Mouse (Mus musculus): Measurements from ENCODE around the gene Gm17490. TPM values are rescaled to one million over a fixed set of nuclear protein-coding genes. Genes with fewer than 3 reads are reported as not detected.
"Not testable (repeated sequence)": the region's sequence is repeated elsewhere in the genome, so short reads cannot be mapped to it uniquely, and the experiment has no call there.

The Gm17490 gene
- polyA plus RNA-seq, 1 experiment from 2014 or later: not detected

DNA sequence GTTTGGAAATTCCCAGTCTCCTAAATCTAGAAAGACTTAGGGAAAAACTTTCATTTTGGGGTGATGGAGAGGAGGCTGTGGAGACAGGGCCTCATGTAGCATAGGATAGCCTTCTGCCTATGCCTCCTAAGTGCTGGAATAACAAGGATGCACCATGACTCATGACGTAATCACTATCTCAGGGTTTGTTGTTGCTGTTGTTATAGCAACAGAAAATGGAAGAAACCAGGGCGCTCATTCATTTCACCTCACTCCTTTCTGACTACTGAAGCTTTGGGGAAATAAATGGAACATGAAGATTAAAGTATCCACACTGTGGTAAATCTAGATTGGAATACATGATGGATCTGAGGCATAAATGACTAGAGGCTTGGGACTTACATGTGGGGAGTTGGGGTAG lies 2.3 kb downstream of the Gm17490 start:
- no peak overlapping the region for H3K4me2 ChIP-seq
- no peak overlapping the region for H3K4me3 ChIP-seq (replicated peaks)
- no peaks in the 10 kb centered on the region for H3K9me3 ChIP-seq (replicated peaks)
- H3K27me3 ChIP-seq: no peaks in the 10 kb centered on the region
- ATAC-seq (ENCODE audit: low read depth) (no peak), DNase-seq (no peak)
- H3K27ac ChIP-seq: no peak overlapping the region
- H3K36me3 ChIP-seq: no peaks in the 10 kb centered on the region
- H3K4me1 ChIP-seq (replicated peaks): no peaks in the 10 kb centered on the region
- H3K9ac ChIP-seq: no peak overlapping the region
- 65% methylated on average over 2 of the region's 2 CpGs for WGBS (ENCODE audit: insufficient replicate concordance)

DNA sequence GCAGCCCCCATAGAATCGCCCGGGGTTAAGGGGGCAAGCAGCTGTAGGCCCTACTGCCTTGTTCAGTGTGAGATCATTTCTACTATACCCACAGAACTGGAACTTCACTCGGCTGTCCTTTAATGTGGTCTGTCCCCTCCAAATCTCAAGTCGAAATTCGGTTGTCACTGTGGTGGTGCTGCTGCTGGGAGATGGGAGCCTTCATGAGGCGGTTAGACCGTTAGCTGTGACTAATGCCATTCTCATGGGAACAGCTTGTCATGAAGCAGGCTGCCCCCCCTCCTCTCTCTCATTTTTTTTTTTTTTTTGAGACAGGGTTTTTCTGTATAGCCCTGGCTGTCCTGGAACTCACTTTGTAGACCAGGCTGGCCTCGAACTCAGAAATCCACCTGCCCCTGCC lies 2.9 kb downstream of the Gm17490 start:
- no peaks in the 10 kb centered on the region for H3K9me3 ChIP-seq (replicated peaks)
- no peak overlapping the region for H3K4me2 ChIP-seq
- DNase-seq (no peak), ATAC-seq (ENCODE audit: low read depth) (no peak)
- no peak overlapping the region for H3K27ac ChIP-seq
- no peaks in the 10 kb centered on the region for H3K36me3 ChIP-seq
- no peaks in the 10 kb centered on the region for H3K4me1 ChIP-seq (replicated peaks)
- H3K27me3 ChIP-seq: no peaks in the 10 kb centered on the region
- no peak overlapping the region for H3K9ac ChIP-seq
- WGBS (ENCODE audit: insufficient replicate concordance): 68% methylated on average over 8 of the region's 8 CpGs
- no peak overlapping the region for H3K4me3 ChIP-seq (replicated peaks)

DNA sequence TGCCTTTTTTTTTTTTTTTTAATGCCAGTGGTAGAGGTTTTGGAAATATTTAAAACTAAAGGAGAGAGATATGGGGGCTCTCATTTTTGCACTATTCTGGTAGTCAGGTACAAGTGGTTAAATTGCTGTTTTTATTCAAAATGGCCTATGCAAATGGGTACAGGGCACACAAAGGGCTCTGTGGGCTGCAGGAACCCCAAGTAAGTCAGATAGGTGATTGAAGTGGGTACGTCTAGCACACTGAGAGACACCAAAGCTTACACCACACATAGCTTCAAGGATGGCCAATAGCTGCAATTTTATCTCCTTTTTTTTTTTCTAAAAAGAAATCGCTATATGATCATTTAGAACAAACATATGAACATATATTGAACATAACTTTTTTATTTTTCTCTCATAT lies 6.5 kb downstream of the Gm17490 start:
- WGBS (ENCODE audit: insufficient replicate concordance): 53% methylated on average over 2 of the region's 2 CpGs
- Histone ChIP-seq H3K27me3 (no peaks in the 10 kb centered on the region), H3K4me1 (replicated peaks) (no peaks in the 10 kb centered on the region), H3K9ac (no peak overlapping the region), H3K9me3 (replicated peaks) (no peaks in the 10 kb centered on the region), H3K4me3 (replicated peaks) (no peak overlapping the region), H3K36me3 (no peaks in the 10 kb centered on the region), H3K27ac (no peak overlapping the region), H3K4me2 (no peak overlapping the region)
- no peak for ATAC-seq (ENCODE audit: low read depth)
- no peak for DNase-seq

DNA sequence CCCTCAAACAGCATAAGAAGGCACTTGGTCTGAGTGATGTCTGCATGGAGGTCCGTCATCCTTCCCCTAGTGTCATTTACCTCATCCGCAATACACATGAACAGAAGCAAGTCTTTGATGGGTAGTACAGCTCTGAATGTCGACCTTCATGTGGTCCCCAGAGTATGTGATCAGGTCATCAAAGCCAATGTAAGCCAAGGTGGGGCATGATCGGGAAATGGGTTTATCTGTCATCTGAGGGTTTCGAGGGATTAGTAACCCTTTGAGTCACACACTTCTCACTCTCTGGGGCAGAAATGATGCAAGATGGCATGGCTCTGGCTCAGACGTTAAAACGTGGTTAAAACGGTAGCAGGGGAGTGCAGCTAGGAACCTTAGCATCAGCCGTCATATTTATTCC lies 9.2 kb downstream of the Gm17490 start:
- H3K4me1 ChIP-seq (replicated peaks): no peaks in the 10 kb centered on the region
- no peaks in the 10 kb centered on the region for H3K27me3 ChIP-seq
- H3K27ac ChIP-seq: no peak overlapping the region
- WGBS (ENCODE audit: insufficient replicate concordance): 66% methylated on average over 9 of the region's 9 CpGs
- no peak overlapping the region for H3K4me3 ChIP-seq (replicated peaks)
- no peak overlapping the region for H3K4me2 ChIP-seq
- H3K9ac ChIP-seq: no peak overlapping the region
- H3K36me3 ChIP-seq: no peaks in the 10 kb centered on the region
- H3K9me3 ChIP-seq (replicated peaks): no peaks in the 10 kb centered on the region
- ATAC-seq (ENCODE audit: low read depth): no peak
- DNase-seq: no peak

DNA sequence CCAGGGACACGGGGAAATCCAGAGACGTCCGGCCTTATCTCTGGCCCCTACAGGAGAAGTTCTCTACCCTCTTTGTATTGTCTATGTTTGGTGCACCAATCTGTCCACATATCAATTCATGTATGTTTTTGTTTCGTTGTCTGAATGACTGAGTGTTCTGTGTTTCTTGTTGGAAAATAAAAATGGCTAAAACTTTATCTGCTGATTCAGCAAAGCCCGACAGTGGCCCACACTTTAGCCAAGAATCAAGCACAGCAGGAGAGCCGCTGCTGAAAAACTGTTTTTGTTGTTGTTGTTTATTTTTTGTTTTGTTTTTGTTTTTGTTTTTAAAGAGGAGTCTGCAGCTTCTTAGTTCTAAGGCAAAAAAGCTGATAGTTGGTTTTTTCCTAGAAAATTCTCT lies 13.1 kb downstream of the Gm17490 start:
- not testable (repeated sequence) for H3K9me3 ChIP-seq (replicated peaks); H3K4me1 ChIP-seq (replicated peaks); DNase-seq; H3K4me3 ChIP-seq (replicated peaks); H3K36me3 ChIP-seq; H3K27me3 ChIP-seq; H3K9ac ChIP-seq; ATAC-seq (ENCODE audit: low read depth); H3K4me2 ChIP-seq; H3K27ac ChIP-seq
- WGBS (ENCODE audit: insufficient replicate concordance): 67% methylated on average over 6 of the region's 6 CpGs

DNA sequence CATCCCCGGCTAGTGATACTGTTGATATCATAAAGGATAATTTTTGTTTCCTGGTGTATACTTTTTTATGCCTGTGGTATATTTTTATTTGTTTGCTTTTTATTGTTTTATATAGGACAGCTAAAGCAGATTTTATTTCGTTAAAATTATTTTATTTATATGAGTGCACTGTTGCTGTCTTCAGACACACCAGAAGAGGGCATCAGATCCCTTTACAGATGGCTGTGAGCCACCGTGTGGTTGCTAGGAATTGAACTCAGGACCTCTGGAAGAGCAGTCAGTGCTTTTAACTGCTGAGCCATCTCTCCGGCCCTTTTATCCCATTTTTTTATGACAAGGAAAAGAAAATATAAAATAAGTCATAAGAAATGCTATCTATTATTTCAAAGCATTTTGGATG lies 19.3 kb downstream of the Gm17490 start:
- 59% methylated on average over 4 of the region's 4 CpGs for WGBS (ENCODE audit: insufficient replicate concordance)
- not testable (repeated sequence) for H3K4me3 ChIP-seq (replicated peaks); ATAC-seq (ENCODE audit: low read depth)

DNA sequence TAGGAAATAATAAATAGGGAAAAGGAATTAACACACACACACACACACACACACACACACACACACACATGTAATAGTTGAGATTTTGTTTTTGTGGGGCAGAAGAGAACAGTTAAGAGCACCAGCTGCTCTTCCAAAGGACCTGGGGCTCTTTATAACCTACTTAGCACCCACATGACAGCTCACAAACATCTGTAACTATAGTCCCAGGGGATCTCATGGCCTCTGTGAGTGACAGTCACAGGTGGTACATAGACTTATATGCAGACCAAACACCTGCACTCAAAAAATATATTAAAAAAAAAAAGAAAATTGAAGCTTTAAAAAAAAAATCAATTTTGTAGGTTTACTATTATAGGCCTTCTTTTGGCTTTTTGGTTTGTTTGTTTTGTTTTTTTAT lies 21.2 kb downstream of the Gm17490 start:
- Histone ChIP-seq H3K4me2 (no peak overlapping the region), H3K4me3 (replicated peaks) (no peak overlapping the region), H3K4me1 (replicated peaks) (peaks cover 20% of the 10 kb centered on the region), H3K9ac (no peak overlapping the region), H3K36me3 (peaks cover 11% of the 10 kb centered on the region), H3K27ac (no peak overlapping the region), H3K9me3 (replicated peaks) (no peaks in the 10 kb centered on the region), H3K27me3 (no peaks in the 10 kb centered on the region)
- ATAC-seq (ENCODE audit: low read depth): no peak
- no peak for DNase-seq

More for the DNA sequence above, 19.3 kb downstream of the Gm17490 start:
- H3K27ac ChIP-seq; H3K4me1 ChIP-seq (replicated peaks); H3K9me3 ChIP-seq (replicated peaks); DNase-seq; H3K27me3 ChIP-seq; H3K4me2 ChIP-seq; H3K36me3 ChIP-seq; H3K9ac ChIP-seq: not testable (repeated sequence)

DNA sequence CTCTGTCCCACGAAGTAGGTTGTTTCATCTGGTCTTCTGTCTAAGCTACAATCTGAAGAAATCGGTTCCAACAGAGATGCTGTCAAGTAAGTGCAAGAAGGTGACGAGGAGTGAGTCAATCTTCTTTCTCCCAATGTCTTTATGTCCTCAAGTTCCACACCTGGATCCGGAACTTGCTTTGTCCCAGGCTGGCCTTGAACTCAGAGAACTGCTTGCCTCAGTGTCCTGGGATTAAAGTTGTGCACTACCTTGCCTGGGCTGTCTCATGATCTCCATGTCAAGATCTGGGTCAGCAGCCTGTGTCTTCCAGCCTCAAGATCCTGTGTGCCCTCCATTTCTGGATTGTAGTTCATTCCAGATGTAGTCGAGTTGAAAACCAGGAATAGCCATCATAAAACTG lies 22.0 kb downstream of the Gm17490 start, which contains the start of gene Rbm17:
Gene Rbm17 (minus strand): TSS at position 101 of the 400 bp plus-strand sequence.
- 56% methylated on average over 5 of the region's 5 CpGs for WGBS (ENCODE audit: insufficient replicate concordance)
- no peak for ATAC-seq (ENCODE audit: low read depth)
- Histone ChIP-seq H3K9ac (peak within 1 kb of the TSS; percentile 91), H3K4me1 (replicated peaks) (peaks cover 20% of the 10 kb centered on the region), H3K27ac (peak within 1 kb of the TSS; percentile 44), H3K4me2 (peak within 1 kb of the TSS; percentile 87), H3K27me3 (no peaks in the 10 kb centered on the region), H3K9me3 (replicated peaks) (no peaks in the 10 kb centered on the region), H3K36me3 (peaks cover 18% of the 10 kb centered on the region), H3K4me3 (replicated peaks) (peak within 1 kb of the TSS; percentile 93)
- DNase-seq: no peak

DNA sequence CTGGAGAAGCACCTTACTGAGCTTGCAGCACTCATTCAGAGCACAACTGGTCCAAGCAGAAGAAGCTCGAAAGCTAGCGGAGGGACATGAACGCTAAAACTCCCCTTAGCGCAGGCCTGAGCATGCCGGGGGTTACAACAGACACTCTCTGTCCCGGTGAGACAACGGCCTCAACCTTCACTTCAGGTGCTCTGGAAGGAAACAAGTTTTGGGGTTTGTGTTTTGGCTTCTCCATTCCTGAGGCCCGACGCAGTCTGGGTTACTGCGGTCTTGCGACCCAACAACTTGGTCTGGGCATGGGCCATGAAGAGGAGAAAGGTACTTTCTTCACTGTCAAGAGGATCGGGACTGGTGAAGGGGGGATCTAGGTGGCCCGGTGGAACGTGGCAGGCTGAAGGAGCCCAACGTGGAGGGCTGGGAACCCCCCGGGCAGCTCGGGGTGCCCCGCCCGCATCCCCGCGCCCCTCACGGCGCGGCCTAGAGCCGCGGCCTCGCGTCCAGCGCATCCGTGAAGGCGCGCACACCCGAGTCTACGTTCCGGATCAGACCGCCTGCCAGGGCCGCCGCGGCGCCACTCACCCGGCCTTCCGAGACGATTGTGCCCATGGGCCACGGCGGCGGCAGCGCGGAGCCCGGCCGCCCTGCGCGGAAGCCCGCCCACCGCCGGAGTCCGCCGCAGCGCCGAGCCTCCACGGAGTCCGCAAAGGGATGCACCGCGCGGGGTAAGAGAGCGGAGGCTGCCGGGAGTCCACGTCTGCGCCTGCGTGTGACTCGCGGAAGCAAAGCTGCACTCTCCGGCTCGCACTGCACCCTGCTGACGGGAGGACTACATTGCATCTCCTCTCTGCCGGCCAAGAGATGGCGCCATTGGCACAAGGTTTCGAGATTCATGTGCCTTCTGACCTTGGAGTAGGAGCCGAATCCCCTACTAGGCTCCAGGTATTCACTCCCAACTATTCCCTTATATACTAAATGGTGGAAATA lies 23.3 kb downstream of the Gm17490 start:
- DNase-seq: peak; percentile 90
- H3K4me1 ChIP-seq (replicated peaks): peaks cover 20% of the 10 kb centered on the region
- WGBS (ENCODE audit: insufficient replicate concordance): under 1% methylated on average over 71 of the region's 78 CpGs

DNA sequence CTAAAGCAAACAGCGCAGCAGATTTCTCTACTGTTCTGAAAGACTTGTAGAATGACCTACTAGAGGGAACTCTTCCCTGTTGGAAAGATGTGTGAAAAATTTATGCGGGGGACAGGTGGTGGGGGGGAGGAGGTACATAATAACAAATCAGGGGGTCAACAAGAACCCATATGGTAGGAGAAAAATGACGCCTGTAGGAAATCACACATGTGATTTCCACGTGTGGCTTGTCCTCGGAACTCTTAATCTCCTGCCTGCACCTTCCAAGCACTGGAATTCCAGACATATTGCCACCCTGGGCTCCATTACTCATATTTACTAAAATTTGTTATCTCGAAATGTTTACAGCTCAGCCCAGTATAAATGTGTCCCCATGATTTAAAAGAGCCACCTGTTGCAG lies 24.3 kb downstream of the Gm17490 start:
- ATAC-seq (ENCODE audit: low read depth): no peak
- H3K4me2 ChIP-seq: peak overlapping the region; percentile 87
- H3K27ac ChIP-seq: no peak overlapping the region
- H3K9ac ChIP-seq: peak overlapping the region; percentile 91
- H3K4me1 ChIP-seq (replicated peaks): peaks cover 20% of the 10 kb centered on the region
- H3K27me3 ChIP-seq: no peaks in the 10 kb centered on the region
- peak overlapping the region; percentile 93 for H3K4me3 ChIP-seq (replicated peaks)
- DNase-seq: no peak
- H3K9me3 ChIP-seq (replicated peaks): no peaks in the 10 kb centered on the region
- 63% methylated on average over 6 of the region's 6 CpGs for WGBS (ENCODE audit: insufficient replicate concordance)
- H3K36me3 ChIP-seq: peaks cover 40% of the 10 kb centered on the region

More for the DNA sequence above, 23.3 kb downstream of the Gm17490 start:
- ATAC-seq (ENCODE audit: low read depth): peak; percentile 98
- Histone ChIP-seq H3K27ac (peak overlapping the region; percentile 44), H3K4me2 (peak overlapping the region; percentile 87), H3K9me3 (replicated peaks) (no peaks in the 10 kb centered on the region), H3K9ac (peak overlapping the region; percentile 91), H3K4me3 (replicated peaks) (peak overlapping the region; percentile 93), H3K36me3 (peaks cover 30% of the 10 kb centered on the region), H3K27me3 (no peaks in the 10 kb centered on the region)

DNA sequence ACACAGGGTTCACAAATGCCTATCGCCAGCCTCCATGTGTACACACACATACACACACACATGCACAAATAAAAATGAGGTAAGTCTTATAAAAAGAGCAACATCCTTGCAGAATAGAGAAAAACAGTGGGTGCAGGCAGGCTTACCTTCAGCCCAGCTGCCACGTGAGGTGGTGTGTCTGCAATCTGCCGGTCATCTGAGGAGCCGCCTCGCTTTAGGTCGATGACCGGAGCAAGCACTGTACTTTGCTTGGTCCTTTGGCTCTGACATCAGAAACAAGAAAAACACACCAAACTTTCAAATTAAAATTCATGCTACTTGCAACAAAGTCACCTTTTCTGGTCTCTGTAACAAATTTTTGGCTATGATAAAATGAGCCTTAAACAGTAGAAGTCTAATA lies 28.2 kb downstream of the Gm17490 start:
- DNase-seq (no peak), ATAC-seq (ENCODE audit: low read depth) (no peak)
- Histone ChIP-seq H3K36me3 (peaks cover 70% of the 10 kb centered on the region), H3K9me3 (replicated peaks) (no peaks in the 10 kb centered on the region), H3K27ac (no peak overlapping the region), H3K4me2 (no peak overlapping the region), H3K9ac (no peak overlapping the region), H3K4me1 (replicated peaks) (peaks cover 20% of the 10 kb centered on the region), H3K27me3 (no peaks in the 10 kb centered on the region), H3K4me3 (replicated peaks) (no peak overlapping the region)
- 88% methylated on average over 7 of the region's 7 CpGs for WGBS (ENCODE audit: insufficient replicate concordance)

DNA sequence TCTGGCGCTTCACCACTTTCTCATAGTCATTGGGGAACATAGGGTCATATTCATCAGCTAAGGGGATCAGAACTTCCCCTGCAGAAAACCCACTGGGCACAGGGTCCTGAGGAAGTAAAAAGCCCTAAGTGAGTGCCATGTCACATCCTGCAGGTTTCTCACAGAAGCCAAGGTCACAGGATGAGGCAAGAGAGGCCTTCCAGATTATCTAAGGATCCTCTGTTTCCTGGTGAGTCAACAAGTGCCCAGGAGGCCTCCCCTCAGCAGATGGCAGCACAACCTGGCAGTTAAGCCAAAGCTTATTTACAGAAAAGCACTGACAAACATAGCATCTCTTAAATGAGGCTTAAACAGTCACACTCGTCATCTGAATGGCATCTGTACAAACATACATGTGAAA lies 29.4 kb downstream of the Gm17490 start:
- Histone ChIP-seq H3K27me3 (no peaks in the 10 kb centered on the region), H3K9ac (no peak overlapping the region), H3K9me3 (replicated peaks) (no peaks in the 10 kb centered on the region), H3K36me3 (peaks cover 82% of the 10 kb centered on the region), H3K4me2 (no peak overlapping the region), H3K27ac (no peak overlapping the region), H3K4me3 (replicated peaks) (no peak overlapping the region), H3K4me1 (replicated peaks) (peaks cover 12% of the 10 kb centered on the region)
- ATAC-seq (ENCODE audit: low read depth) (no peak), DNase-seq (no peak)
- WGBS (ENCODE audit: insufficient replicate concordance): 73% methylated on average over 2 of the region's 2 CpGs

All from liver, embryonic 13.5 days (tissue).